Mouse (Mus musculus): ENCODE results near the gene Rabl3.
A peak's percentile ranks its signal among the peaks of the same experiment; 100 is the strongest.

GRCm38 (mm10) chr16:37539611-37540580, at the start of gene Rabl3, which contains the start of gene Gtf2e1:
- TF ChIP-seq CTCF (IDR thresholded peaks at IDR 0.05; ENCODE audit: insufficient read depth, low read length) (no peak), POLR2A (IDR thresholded peaks at IDR 0.05; ENCODE audit: borderline replicate concordance, extremely low read depth, low read depth, low read length) (peak; percentile 79; the same call in 1 of the 2 replicates)
